Mouse (Mus musculus) common myeloid progenitor, adult 5-6 weeks (primary cell): Measurements from ENCODE around the gene Dock9. TPM values are rescaled to one million over a fixed set of nuclear protein-coding genes. Genes with fewer than 3 reads are reported as not detected.

Source experiments
- ATAC-seq: replicated peaks from 2 replicates; pipeline ENCODE4 v1.8.0; 2016; ENCODE audit warnings: low read depth, mild to moderate bottlenecking, moderate TSS enrichment, inconsistent platforms; ENCODE audit not compliant: poor library complexity, severe bottlenecking
- total RNA-seq: library from RNA; stranded (forward); fragments of 200-1000, 187-1606 nt; gene quantifications from 2 replicates; pipeline ENCODE4 v1.2.3, GENCODE M21; 2017

The Dock9 gene
- total RNA-seq, 1 experiment from 2014 or later: 6.7 TPM

DNA sequence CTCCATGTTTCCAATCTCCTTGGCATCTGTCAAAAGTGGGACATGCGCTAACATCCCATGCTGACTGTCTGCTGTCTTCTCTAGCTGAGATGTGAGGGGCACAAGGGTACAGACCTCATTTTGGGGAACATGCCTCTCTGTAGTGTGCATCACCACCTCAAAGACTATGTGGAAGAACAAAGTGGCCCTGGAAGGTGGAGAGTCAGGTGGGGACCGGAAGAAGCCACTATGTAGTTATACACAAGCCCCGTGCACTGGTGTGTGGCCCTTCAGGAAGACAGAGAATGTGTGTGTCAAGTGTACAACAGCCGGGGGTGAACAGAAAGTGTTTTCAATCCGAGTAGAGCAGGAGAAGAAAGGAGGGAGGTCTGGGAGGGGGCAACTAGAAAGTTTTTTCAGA is 245.1 kb downstream of the Dock9 start:
- ATAC-seq: no peak

DNA sequence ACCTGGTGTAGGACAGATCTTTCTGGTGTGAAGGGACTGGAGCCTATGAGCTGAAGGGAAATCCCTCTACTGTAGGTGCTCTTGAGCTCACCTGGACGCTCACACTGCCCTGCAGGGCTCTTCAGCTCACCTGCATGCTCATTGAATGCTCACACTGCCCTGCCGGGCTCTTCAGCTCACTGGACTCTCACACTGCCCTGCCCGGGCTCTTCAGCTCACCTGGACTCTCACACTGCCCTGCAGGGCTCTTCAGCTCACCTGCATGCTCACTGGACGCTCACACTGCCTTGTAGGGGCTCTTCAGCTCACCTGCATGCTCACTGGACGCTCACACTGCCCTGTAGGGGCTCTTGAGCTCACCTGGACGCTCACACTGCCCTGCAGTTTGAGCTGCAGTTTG is 247.8 kb downstream of the Dock9 start:
- ATAC-seq: no peak

DNA sequence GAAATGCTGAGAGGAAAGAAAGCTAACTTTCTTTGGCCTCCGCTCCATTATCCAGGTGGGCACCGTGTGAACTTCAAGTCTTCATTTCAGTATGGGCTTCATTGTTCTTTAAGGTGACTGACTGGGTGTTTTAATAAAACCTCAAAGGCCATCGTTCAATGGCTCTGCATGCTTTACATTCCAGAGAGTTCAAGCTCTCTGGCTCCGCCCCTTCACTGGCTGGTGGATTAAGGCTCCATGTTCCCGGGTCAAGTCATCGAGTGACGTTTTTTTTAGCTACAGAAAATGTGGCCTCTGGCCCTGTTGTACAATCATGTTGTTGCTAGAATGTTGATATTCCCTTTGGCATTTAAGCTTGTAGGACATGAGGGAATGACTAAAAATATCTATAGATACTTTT is 249.9 kb downstream of the Dock9 start:
- ATAC-seq: no peak

DNA sequence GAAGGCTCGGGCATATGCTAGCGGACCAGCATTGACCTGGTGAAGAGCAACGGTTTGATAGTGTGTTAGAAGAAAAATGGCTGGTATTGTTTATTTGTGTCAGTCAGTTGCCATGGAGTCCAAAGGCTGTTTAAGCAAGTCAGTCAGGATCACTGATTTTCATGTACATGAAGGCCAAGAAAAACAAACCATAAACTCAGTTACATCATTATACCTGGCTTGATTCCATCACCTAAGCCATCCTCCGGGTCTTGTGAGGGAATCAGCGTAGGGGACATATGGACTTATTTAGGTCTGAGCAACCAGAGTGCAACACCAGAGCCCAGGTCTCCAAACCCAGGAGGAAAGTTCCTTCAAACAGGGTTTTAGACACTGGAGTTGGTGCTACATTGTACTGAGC is 251.0 kb downstream of the Dock9 start:
- ATAC-seq: no peak

DNA sequence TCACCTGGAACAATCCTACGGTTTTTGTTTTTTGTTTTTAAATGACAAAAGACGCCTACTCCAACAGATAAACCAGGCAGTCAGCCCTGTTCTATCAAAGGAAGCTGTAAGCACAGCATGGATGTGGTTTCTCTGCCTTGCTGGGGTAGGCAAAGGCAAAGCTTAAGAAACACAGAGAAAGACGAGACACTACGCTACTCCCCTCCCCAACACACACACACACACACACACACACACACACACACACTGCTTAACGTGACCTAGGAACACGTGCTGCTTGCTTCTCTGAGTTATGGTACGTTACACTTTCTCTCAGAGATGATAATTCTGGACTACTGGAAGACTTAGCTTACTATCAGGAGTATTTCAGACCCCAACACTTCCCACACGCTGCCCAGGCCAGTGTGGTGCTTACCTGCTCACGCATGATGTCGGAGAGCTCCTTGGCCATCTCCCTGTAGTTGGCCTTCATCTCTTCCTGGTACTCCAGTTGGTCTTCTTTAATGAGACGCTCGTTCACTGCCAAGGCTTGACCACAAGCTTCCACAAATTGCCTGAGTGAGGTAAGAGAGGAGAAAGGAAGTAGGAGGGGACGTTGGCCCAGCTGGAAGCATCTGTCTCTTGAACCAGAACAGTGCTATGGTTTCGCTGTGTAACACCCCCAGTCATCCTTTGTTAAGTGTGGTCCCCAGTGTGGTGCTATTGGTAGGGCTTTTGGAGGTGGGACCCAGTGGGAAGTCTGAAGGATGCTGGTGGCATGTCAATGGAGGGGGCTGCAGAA is 251.9 kb downstream of the Dock9 start:
- peak; percentile 42; the same call in 1 of the 2 replicates for ATAC-seq

DNA sequence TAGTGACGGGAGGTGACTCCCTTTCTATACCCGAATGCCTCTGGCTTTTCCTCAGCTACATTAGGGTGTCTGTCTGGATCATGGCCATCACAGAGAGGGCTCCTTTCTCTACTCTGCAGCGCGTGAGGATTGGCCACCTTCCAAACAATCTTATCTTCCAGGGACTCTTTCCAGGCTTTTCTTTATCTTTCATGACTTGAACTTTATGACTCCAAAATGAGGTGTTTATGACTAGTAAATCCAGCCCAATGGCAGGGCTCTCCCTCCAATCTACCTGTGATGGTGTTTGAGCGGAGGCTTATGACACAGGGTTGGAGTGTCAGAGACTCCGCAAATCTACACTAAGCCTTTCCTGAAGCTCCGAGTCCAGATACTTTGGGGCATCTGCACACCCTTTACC is 256.4 kb downstream of the Dock9 start:
- no peak for ATAC-seq

DNA sequence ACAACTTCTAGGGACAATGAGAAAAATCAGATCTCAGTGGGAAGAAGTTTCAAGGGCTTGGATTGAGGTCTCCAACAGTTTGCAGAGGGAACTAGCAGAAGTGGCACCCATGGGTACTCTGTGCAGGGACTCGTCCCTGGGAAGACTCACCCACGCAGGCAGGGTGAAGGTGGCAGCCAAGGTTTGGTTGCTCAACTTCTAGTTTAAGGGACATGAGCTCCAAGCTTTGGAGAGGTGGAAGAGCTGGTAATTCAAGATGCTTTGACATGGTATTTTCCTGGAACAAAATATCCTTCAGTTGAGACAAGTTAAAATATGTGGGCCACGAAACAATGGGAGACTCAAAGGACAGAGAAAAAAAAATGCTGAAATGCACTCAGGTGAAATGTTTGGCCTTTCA is 263.1 kb downstream of the Dock9 start:
- ATAC-seq: no peak

DNA sequence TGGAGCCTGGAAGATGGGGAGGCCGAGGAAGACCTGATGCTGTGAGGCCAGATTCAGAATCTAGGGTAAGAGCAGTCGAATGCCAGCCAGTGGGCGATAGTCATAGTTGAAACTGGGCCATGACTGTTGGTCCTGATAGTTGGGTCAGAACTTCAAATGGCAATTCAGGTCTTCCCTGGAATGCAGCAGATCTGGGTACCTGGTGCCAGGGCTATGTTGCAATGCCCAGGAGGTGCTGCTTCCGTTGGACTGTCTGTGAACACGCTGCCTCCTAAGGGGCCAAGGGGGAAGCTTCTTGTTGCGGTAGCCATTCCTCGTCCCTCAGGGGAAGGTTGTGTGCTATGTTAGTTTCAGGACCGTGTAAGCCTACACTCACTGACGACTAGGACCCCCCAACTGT is 266.8 kb downstream of the Dock9 start:
- no peak for ATAC-seq

DNA sequence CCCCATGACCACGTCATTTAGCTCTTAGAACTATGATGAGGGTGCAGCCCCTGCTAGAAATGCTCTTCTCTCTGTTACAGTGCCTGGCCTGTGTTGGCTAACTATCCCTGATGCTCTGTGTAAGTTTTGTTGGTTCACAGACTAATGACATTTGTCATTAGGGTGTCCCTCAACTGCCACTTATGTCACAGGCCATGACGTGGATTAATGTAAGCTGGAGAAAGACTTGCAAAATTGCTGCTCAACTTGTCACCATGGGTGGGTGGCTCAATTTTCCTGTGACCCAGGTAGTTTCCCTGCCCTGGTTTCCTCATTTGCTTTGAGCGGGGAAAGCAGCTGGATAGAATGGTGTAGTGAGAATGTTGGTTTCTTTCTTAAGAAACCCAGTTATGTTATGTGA is 269.8 kb downstream of the Dock9 start:
- no peak for ATAC-seq

DNA sequence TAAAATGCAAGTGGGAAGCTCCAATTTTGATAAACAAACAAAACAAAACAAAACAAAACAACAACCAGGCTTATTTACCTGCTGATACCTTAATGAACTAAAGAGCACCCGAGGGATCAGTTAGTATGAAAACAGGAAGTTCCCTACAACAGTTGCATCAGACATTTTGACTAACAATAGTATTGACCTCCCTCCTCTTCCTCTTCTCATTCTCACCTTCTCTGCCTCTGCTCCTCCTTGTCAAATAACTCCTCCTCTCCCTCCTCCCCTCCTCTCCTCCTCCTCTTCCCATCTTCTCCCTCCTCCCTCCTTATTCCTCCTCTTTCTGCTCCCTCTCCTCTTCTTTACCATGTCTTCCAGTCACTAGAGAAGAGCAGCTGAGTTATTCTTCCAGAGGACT is 270.4 kb downstream of the Dock9 start:
- 0 out of 2 replicates have a peak, but pooled peaks have one; percentile 25 for ATAC-seq

DNA sequence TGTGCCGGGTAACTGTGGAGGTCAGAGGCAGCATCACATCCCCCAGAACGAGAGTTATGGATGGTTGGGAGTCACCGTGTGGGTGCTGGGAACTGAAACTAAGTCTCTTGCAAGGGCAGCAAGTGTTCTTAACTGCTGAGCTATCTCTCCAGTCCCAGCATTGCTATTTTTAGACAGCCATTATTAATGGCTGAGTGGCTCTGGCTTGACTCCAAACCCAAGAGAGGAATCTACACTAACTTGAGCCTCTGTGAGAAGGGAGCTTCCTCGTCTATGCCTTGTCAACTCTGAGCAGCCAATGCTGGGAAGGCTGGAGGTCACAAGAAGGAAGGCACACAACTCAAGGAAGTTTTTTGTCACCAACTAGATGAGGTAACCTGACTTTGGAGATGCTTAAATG is 275.9 kb downstream of the Dock9 start:
- peak; percentile 72 for ATAC-seq

DNA sequence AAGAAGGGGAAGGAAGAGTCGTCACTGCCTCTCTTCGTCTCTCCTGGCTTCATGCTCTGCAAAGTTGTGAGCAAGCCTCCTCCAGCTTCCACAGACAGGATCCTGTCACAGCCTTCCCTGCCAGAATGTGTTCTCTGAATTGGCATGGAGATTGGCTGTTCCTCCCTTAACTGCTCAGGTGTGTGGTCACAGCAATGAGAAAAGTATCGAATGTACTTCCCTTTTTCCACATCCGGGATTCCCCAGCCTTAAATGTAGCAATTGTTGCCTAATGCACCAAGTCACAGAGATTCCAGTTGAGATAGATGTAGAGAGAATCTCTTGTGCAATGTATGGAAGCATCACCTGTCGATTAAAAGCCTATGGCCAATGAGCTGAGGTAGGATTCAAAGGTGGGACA is 280.8 kb downstream of the Dock9 start:
- ATAC-seq: peak; percentile 33; the same call in 1 of the 2 replicates

DNA sequence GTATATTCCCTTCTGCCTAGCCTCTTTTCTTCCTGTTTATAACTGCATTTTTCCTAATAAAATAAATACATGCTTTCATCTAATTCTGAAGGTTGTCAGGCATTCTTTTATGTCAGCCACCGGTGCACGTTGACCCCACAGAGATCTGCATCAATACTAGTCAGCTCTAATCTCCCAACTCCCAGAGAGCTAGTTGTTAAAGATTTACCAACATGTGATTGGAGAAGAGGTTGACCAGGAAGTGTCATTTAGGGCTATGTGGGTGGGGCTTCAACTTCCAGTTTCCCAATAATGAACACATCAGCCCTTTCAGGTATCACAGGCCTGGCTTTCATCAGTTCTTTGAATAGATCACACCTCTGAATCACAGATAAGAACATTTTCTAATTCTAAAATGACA is 288.7 kb downstream of the Dock9 start:
- ATAC-seq: no peak

DNA sequence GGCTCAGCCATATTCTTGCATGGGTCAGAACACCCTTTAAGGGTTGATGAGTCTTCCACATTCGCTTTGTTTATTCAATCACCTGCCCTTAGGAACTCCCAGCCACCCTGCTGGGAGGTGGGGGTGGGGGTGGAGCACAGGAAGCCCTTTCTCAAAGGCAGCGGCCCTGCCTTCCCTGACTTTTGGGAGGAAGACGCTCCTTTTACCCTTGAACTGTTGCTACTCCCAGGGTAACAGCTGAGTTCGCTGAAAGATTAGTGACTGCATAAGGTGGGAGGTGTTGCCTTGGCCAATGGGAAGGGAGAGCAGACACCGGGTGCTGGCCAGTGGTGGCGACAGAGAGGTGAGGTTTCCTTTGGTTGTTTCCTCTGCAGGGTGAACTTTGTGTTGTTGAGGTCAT is 291.3 kb downstream of the Dock9 start:
- 0 out of 2 replicates have a peak, but pooled peaks have one; percentile 29 for ATAC-seq

DNA sequence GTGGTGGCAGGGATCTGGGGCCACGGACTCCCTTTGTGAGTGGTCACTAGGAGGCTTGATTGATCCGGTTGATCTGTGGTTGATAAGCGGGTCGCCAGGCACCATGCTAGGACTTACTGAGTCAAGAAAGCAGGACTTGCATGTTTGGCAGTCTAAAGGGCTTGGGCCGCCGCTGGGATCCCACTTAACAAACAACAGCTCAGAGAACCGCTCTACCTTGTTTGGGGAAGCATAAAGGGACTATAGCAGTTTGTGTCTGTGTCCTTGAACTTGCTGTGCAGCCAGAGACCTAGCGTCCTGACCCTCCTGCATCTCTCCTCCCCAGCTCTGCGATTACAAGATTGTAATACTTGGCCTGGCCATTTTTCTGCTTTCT is 292.2 kb downstream of the Dock9 start:
- ATAC-seq: no peak

DNA sequence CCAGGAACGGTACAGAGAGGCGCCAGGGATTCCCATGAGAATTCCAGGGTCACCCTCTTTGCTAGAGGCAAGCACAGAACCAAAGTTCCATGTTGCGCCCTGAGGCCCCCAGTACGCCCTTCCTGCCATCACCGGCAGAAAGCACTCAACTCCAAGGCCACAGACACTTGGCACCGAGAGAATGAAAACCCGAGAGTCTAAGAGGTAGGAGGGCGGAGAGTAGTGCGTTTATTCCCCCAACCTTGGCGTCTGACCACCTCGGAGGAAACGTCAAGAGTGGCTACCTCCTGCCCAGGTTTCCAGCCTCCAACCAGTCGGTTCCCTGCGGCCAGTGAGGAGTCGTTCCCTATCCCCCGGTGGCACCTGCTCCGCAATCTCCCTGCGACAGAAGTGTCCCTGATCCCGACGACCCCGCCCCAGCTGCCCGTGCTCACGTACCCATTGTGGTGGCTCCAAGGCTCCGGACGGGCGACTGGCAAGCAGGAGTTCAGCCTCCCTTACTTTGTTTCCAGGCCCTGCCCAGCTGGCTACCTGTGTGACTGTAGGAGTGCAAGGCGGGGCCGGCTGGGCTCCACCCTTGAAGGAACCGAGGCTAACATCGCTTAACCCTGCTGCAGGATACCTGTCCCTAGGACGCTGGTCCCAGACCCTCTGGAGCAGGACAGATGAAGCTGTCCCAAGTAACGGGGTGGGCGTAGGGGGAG is 292.7 kb downstream of the Dock9 start, which contains the start of gene Slc15a1:
Gene Slc15a1, minus strand, starts transcription at position 472 of the 704 bp plus-strand sequence.
- 0 out of 2 replicates have a peak, but pooled peaks have one; percentile 11 for ATAC-seq

DNA sequence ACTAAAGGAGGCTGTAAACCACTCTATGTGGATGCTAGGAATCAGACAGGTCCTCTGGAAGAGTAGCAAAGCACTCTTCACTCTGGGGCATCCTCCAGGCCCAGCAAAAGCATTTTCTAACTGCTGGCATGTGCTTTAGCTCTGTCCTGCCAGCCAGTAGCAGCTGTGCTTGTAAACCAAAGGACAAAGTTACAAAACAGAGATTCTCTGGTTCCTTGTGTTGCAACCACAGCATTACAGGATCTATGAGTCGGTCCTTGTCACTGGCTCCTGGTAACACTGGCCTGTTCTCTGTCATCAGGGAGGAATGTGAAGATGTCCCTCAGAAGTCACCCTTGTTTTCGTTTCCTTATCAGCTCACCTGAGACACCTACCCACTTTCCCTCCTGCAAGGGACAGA is 297.1 kb downstream of the Dock9 start:
- ATAC-seq: 0 out of 2 replicates have a peak, but pooled peaks have one; percentile 18

DNA sequence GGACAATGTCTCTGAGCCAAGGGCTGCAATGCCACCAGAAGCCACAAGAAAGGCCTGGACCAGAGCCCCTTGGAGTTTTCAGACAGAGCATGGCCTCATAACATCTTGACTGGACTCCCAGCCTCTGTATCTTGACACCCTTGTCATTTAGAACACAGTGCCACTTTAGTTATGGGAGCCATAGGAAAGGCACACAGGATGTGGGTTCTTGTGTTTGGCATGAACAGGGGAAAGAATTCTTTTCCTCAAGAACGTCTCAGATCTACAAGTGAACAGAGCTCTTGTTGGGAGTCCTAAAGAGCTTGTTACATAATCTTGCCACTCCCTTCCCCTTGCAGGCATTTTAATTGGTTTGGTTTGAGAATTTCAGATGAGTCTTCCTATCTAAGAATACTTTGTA is 297.9 kb downstream of the Dock9 start:
- 0 out of 2 replicates have a peak, but pooled peaks have one; percentile 15 for ATAC-seq

DNA sequence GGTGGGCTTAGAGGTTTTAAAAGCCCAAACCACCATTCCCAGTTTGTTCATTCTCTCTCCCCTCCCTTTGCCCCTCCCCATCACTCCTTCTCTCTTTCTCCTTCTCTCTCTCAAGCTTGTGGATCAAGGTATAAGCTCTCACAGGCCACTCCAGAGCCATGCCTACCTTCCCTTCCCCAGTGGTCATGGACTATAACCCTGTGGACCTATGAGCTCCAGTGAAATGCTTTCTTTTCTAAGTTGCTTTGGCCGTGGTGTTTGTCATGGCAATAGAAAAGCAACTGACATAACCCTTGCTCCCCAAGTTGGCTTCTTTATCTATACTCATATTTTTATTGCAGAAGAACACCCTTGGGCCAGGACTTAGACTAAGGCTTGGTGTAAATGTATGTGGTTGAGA is 299.8 kb downstream of the Dock9 start:
- ATAC-seq: no peak

DNA sequence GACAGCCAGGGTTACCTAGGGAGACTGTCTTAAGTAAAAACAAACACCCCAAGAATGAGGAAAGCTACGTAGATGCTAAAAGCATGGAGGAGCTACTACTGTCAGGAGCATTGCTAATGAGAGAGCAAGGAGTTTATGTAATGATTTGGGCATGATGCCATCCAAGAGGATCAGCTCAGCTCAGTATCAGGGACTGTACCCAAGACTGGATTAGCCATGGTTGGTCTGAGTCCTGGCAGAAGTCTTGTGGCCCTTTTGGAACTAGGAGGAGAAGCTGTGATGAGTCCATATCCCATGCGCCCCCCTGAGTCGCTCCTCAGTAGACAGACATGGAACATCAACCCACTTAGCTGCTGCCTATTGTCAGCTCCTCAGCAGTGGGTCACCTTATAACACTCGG is 301.9 kb downstream of the Dock9 start:
- no peak for ATAC-seq

DNA sequence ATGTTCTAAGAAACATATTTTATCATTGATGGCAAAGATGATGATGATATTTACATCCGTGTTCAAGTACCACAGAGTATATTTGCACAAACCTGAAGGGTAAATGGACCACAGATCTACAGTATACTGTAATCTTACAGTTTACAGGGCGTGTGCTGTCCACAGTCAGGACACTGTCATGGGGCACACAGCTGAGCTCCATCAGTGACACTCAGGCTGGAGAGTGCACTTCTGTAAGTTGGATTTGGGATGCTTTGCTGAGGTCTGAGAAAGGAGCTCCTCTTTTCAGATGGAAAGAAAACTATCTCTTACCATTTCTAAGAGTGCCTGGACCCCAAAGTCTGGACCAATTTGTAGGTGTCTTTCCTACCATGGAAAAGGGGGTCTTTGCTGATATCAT is 302.5 kb downstream of the Dock9 start:
- ATAC-seq: no peak
